Mouse (Mus musculus): Measurements from ENCODE around the gene Srgap3. TPM values are rescaled to one million over a fixed set of nuclear protein-coding genes. Genes with fewer than 3 reads are reported as not detected.

The Srgap3 gene
- polyA plus RNA-seq, 1 experiment from 2014 or later: 53.5 TPM

- Histone ChIP-seq H3K27me3 (no peaks in the 10 kb centered on the region), H3K4me3 (replicated peaks) (no peak overlapping the region), H3K4me2 (replicated peaks) (no peak overlapping the region), H3K4me1 (replicated peaks) (peaks cover 49% of the 10 kb centered on the region), H3K27ac (no peak overlapping the region), H3K36me3 (peaks cover 23% of the 10 kb centered on the region; the same call in 1 of the 2 replicates), H3K9me3 (no peaks in the 10 kb centered on the region), H3K9ac (replicated peaks) (no peak overlapping the region)
- no peak for ATAC-seq
- WGBS: 93% methylated on average over 6 of the region's 6 CpGs
Measured at GRCm38 (mm10) chr6:112823096-112823495, 124.0 kb downstream of the Srgap3 start.

- no peaks in the 10 kb centered on the region for H3K27me3 ChIP-seq
- no peaks in the 10 kb centered on the region for H3K9me3 ChIP-seq
- peak overlapping the region; percentile 70 for H3K27ac ChIP-seq
- H3K36me3 ChIP-seq: peaks cover 20% of the 10 kb centered on the region
- H3K4me2 ChIP-seq (replicated peaks): no peak overlapping the region
- peaks cover 68% of the 10 kb centered on the region for H3K4me1 ChIP-seq (replicated peaks)
- H3K4me3 ChIP-seq (replicated peaks): no peak overlapping the region
- WGBS: 59% methylated on average over 8 of the region's 8 CpGs
- ATAC-seq: peak; percentile 41
- H3K9ac ChIP-seq (replicated peaks): no peak overlapping the region
Measured at GRCm38 (mm10) chr6:112820298-112820992, 126.6 kb downstream of the Srgap3 start.

GRCm38 (mm10) chr6:112818403-112818901, 128.6 kb downstream of the Srgap3 start:
- Histone ChIP-seq H3K4me3 (replicated peaks) (no peak overlapping the region), H3K27me3 (no peaks in the 10 kb centered on the region), H3K36me3 (peaks cover 25% of the 10 kb centered on the region), H3K9ac (replicated peaks) (no peak overlapping the region), H3K27ac (peak overlapping the region; percentile 1; the same call in 1 of the 2 replicates), H3K4me2 (replicated peaks) (no peak overlapping the region), H3K4me1 (replicated peaks) (peaks cover 85% of the 10 kb centered on the region), H3K9me3 (no peaks in the 10 kb centered on the region)
- ATAC-seq: no peak
- 96% methylated on average over 7 of the region's 7 CpGs for WGBS

- peaks cover 81% of the 10 kb centered on the region for H3K4me1 ChIP-seq (replicated peaks)
- WGBS: 31% methylated on average over 6 of the region's 6 CpGs
- no peak for ATAC-seq
Measured at GRCm38 (mm10) chr6:112815604-112816003, 131.5 kb downstream of the Srgap3 start.

GRCm38 (mm10) chr6:112814525-112815086, 132.5 kb downstream of the Srgap3 start:
- H3K36me3 ChIP-seq: peaks cover 26% of the 10 kb centered on the region
- H3K9ac ChIP-seq (replicated peaks): 0 out of 2 replicates have a peak overlapping the region, but pooled peaks have one; percentile 8
- H3K9me3 ChIP-seq: no peaks in the 10 kb centered on the region
- no peak overlapping the region for H3K4me2 ChIP-seq (replicated peaks)
- no peak for ATAC-seq
- no peaks in the 10 kb centered on the region for H3K27me3 ChIP-seq
- peaks cover 83% of the 10 kb centered on the region for H3K4me1 ChIP-seq (replicated peaks)
- WGBS: 18% methylated on average over 5 of the region's 5 CpGs
- no peak overlapping the region for H3K4me3 ChIP-seq (replicated peaks)
- H3K27ac ChIP-seq: peak overlapping the region; percentile 86

More at GRCm38 (mm10) chr6:112815604-112816003, 131.5 kb downstream of the Srgap3 start:
- Histone ChIP-seq H3K4me3 (replicated peaks) (no peak overlapping the region), H3K9me3 (no peaks in the 10 kb centered on the region), H3K27me3 (no peaks in the 10 kb centered on the region), H3K27ac (peak overlapping the region; percentile 86), H3K4me2 (replicated peaks) (no peak overlapping the region), H3K9ac (replicated peaks) (no peak overlapping the region), H3K36me3 (peaks cover 26% of the 10 kb centered on the region)

GRCm38 (mm10) chr6:112812884-112813283, 134.2 kb downstream of the Srgap3 start:
- Histone ChIP-seq H3K27ac (peak overlapping the region; percentile 96), H3K4me1 (replicated peaks) (peaks cover 95% of the 10 kb centered on the region)
- WGBS: 95% methylated on average over 7 of the region's 7 CpGs

GRCm38 (mm10) chr6:112810521-112810830, 136.6 kb downstream of the Srgap3 start:
- no peak overlapping the region for H3K4me3 ChIP-seq (replicated peaks)
- peaks cover 73% of the 10 kb centered on the region for H3K4me1 ChIP-seq (replicated peaks)
- H3K9me3 ChIP-seq: 0 out of 2 replicates have a peak, but pooled peaks cover 4% of the 10 kb centered on the region
- H3K9ac ChIP-seq (replicated peaks): peak overlapping the region; percentile 42; the same call in 1 of the 2 replicates
- 35% methylated on average over 4 of the region's 4 CpGs for WGBS
- ATAC-seq: no peak
- H3K36me3 ChIP-seq: peaks cover 23% of the 10 kb centered on the region
- H3K4me2 ChIP-seq (replicated peaks): peak overlapping the region; percentile 32
- peak overlapping the region; percentile 96 for H3K27ac ChIP-seq
- H3K27me3 ChIP-seq: no peaks in the 10 kb centered on the region

More at GRCm38 (mm10) chr6:112812884-112813283, 134.2 kb downstream of the Srgap3 start:
- Histone ChIP-seq H3K9me3 (no peaks in the 10 kb centered on the region), H3K4me3 (replicated peaks) (no peak overlapping the region), H3K9ac (replicated peaks) (no peak overlapping the region), H3K4me2 (replicated peaks) (no peak overlapping the region), H3K36me3 (peaks cover 23% of the 10 kb centered on the region), H3K27me3 (no peaks in the 10 kb centered on the region)
- no peak for ATAC-seq

- peak; percentile 92 for ATAC-seq
- peak overlapping the region; percentile 96 for H3K27ac ChIP-seq
- peaks cover 68% of the 10 kb centered on the region for H3K4me1 ChIP-seq (replicated peaks)
- H3K27me3 ChIP-seq: no peaks in the 10 kb centered on the region
- 2% methylated on average over 15 of the region's 15 CpGs for WGBS
- peaks cover 18% of the 10 kb centered on the region for H3K36me3 ChIP-seq
- H3K4me2 ChIP-seq (replicated peaks): peak overlapping the region; percentile 32
- no peak overlapping the region for H3K4me3 ChIP-seq (replicated peaks)
- peak overlapping the region; percentile 42; the same call in 1 of the 2 replicates for H3K9ac ChIP-seq (replicated peaks)
- H3K9me3 ChIP-seq: 0 out of 2 replicates have a peak, but pooled peaks cover 4% of the 10 kb centered on the region
Measured at GRCm38 (mm10) chr6:112809658-112810520, 137.2 kb downstream of the Srgap3 start.

GRCm38 (mm10) chr6:112808738-112809137, 138.3 kb downstream of the Srgap3 start:
- Histone ChIP-seq H3K27me3 (no peaks in the 10 kb centered on the region), H3K27ac (peak overlapping the region; percentile 96), H3K36me3 (peaks cover 15% of the 10 kb centered on the region), H3K9me3 (0 out of 2 replicates have a peak, but pooled peaks cover 4% of the 10 kb centered on the region), H3K9ac (replicated peaks) (no peak overlapping the region), H3K4me2 (replicated peaks) (0 out of 2 replicates have a peak overlapping the region, but pooled peaks have one; percentile 0), H3K4me3 (replicated peaks) (no peak overlapping the region), H3K4me1 (replicated peaks) (peaks cover 56% of the 10 kb centered on the region)
- peak; percentile 10 for ATAC-seq
- WGBS: 39% methylated on average over 9 of the region's 9 CpGs

GRCm38 (mm10) chr6:112801917-112802316, 145.1 kb downstream of the Srgap3 start:
- H3K4me1 ChIP-seq (replicated peaks): peaks cover 21% of the 10 kb centered on the region; the same call in 1 of the 2 replicates
- no peaks in the 10 kb centered on the region for H3K27me3 ChIP-seq
- ATAC-seq: no peak
- no peak overlapping the region for H3K9ac ChIP-seq (replicated peaks)
- H3K4me2 ChIP-seq (replicated peaks): no peak overlapping the region
- H3K4me3 ChIP-seq (replicated peaks): no peak overlapping the region
- 0 out of 2 replicates have a peak, but pooled peaks cover 4% of the 10 kb centered on the region for H3K9me3 ChIP-seq
- peak overlapping the region; percentile 45; the same call in 1 of the 2 replicates for H3K27ac ChIP-seq
- 75% methylated on average over 3 of the region's 3 CpGs for WGBS
- H3K36me3 ChIP-seq: peaks cover 11% of the 10 kb centered on the region

- Histone ChIP-seq H3K4me1 (replicated peaks) (peaks cover 21% of the 10 kb centered on the region; the same call in 1 of the 2 replicates), H3K27me3 (no peaks in the 10 kb centered on the region), H3K9ac (replicated peaks) (no peak overlapping the region), H3K27ac (no peak overlapping the region), H3K4me2 (replicated peaks) (no peak overlapping the region), H3K4me3 (replicated peaks) (no peak overlapping the region), H3K9me3 (no peaks in the 10 kb centered on the region), H3K36me3 (peaks cover 28% of the 10 kb centered on the region)
- ATAC-seq: no peak
- WGBS: 84% methylated on average over 5 of the region's 5 CpGs
Measured at GRCm38 (mm10) chr6:112798378-112798777, 148.7 kb downstream of the Srgap3 start.
